Mouse (Mus musculus) MEL (cell line): ENCODE measurements at regions not wholly inside any gene's neighbourhood (a gene's known extent, or its start where the extent isn't known, plus 50 kb on each side); places are given as distances from the start of the nearest gene placed in this dataset.

Experiments used
- DNase-seq: peaks from one replicate; pipeline ENCODE4 v3.0.0; 2011; ENCODE audit warnings: low read depth, low spot score
- H3K27ac ChIP-seq: 2 replicates; pipeline ENCODE4 v1.5.1; 2012; ENCODE audit warnings: low read depth, mild to moderate bottlenecking, control low read depth, low read length, moderate library complexity; ENCODE audit not compliant: control insufficient read depth
- H3K27me3 ChIP-seq, 2 experiments: fragments of 150-350 bp in 1 of 2; sonication (generic) in 1 of 2; 2 replicates each; pipeline ENCODE4 v1.6.1; 2012; ENCODE audit warnings: low read length in 2 of 2, mild to moderate bottlenecking in 2 of 2, improper control_type of control experiment in 1 of 2, moderate library complexity in 1 of 2; ENCODE audit not compliant: insufficient read depth in 2 of 2, control insufficient read depth in 1 of 2
- H3K36me3 ChIP-seq, 2 experiments: 2 replicates each; pipeline ENCODE4 v1.6.1; 2012 to 2014; ENCODE audit warnings: low read length in 2 of 2, improper control_type of control experiment in 1 of 2, inconsistent platforms in 1 of 2, mild to moderate bottlenecking in 1 of 2; ENCODE audit not compliant: insufficient read depth in 2 of 2, control insufficient read depth in 1 of 2
- H3K4me1 ChIP-seq, 2 experiments: fragments of 150-350 bp in 1 of 2; sonication (generic) in 1 of 2; 2 replicates each; pipeline ENCODE4 v1.6.1; 2012; ENCODE audit warnings: low read length in 2 of 2, improper control_type of control experiment in 1 of 2, mild to moderate bottlenecking in 1 of 2; ENCODE audit not compliant: insufficient read depth in 2 of 2, control insufficient read depth in 1 of 2
- H3K4me3 ChIP-seq, 2 experiments: fragments of 150-350 bp in 1 of 2; sonication (generic) in 1 of 2; 2 replicates each; pipeline ENCODE4 v1.5.1; 2012; ENCODE audit warnings: low read depth in 2 of 2, low read length in 2 of 2, mild to moderate bottlenecking in 2 of 2, moderate library complexity in 2 of 2, control low read depth in 1 of 2, improper control_type of control experiment in 1 of 2; ENCODE audit not compliant: control insufficient read depth in 1 of 2, insufficient read depth in 1 of 2
- H3K79me2 ChIP-seq: 2 replicates; pipeline ENCODE4 v1.6.1; 2012; ENCODE audit warnings: mild to moderate bottlenecking, low read length, moderate library complexity; ENCODE audit not compliant: control insufficient read depth, poor library complexity, insufficient read depth
- H3K9ac ChIP-seq: 2 replicates; pipeline ENCODE4 v1.6.1; 2012; ENCODE audit warnings: low read depth, mild to moderate bottlenecking, control low read depth, low read length, moderate library complexity; ENCODE audit not compliant: control insufficient read depth, poor library complexity, severe bottlenecking
- H3K9me3 ChIP-seq: fragments of 150-350 bp; sonication (generic); replicated peaks from 2 replicates; pipeline ENCODE4 v1.6.1; 2012; ENCODE audit warnings: mild to moderate bottlenecking, low read length, improper control_type of control experiment, moderate library complexity; ENCODE audit not compliant: insufficient read depth
- CHD1 ChIP-seq: IDR thresholded peaks from 2 replicates; pipeline ENCODE4 v1.6.1; 2012; ENCODE audit warnings: low read depth, mild to moderate bottlenecking, inconsistent platforms, low read length, improper control_type of control experiment
- CTCF ChIP-seq, 3 experiments: IDR thresholded peaks in 2 of 3; conservative IDR thresholded peaks in 1 of 3; 2 replicates each; pipeline ENCODE4 v1.5.1; 2011 to 2012; ENCODE audit warnings: low read length in 3 of 3, low read depth in 2 of 3, mild to moderate bottlenecking in 2 of 3, improper control_type of control experiment in 1 of 3, inconsistent platforms in 1 of 3, mixed read lengths in 1 of 3, moderate library complexity in 1 of 3; ENCODE audit not compliant: control insufficient read depth in 1 of 3, insufficient read depth in 1 of 3, poor library complexity in 1 of 3, severe bottlenecking in 1 of 3
- E2F4 ChIP-seq: IDR thresholded peaks from 2 replicates; pipeline ENCODE4 v1.6.1; 2011; ENCODE audit warnings: low read depth, low read length, improper control_type of control experiment, borderline replicate concordance
- GATA1 ChIP-seq: IDR thresholded peaks from 2 replicates; pipeline ENCODE4 v1.6.1; 2011; ENCODE audit warnings: low read depth, low read length, improper control_type of control experiment
- HCFC1 ChIP-seq: IDR thresholded peaks from 2 replicates; pipeline ENCODE4 v1.6.1; 2012; ENCODE audit warnings: low read depth, mild to moderate bottlenecking, inconsistent platforms, low read length, improper control_type of control experiment, moderate library complexity
- KAT2A ChIP-seq: conservative IDR thresholded peaks from 2 replicates; pipeline ENCODE4 v1.6.1; 2012; ENCODE audit warnings: low read depth, low read length, improper control_type of control experiment, inconsistent platforms
- MAX ChIP-seq: IDR thresholded peaks from 2 replicates; pipeline ENCODE4 v1.6.1; 2011; ENCODE audit warnings: low read length, improper control_type of control experiment
- MAZ ChIP-seq: IDR thresholded peaks from 2 replicates; pipeline ENCODE4 v1.6.1; 2012; ENCODE audit warnings: low read depth, mild to moderate bottlenecking, inconsistent platforms, low read length, improper control_type of control experiment
- MEF2A ChIP-seq: IDR thresholded peaks from 2 replicates; pipeline ENCODE4 v1.6.1; 2014; ENCODE audit warnings: low read depth, mild to moderate bottlenecking, inconsistent platforms, low read length, improper control_type of control experiment; ENCODE audit not compliant: poor library complexity, insufficient replicate concordance, severe bottlenecking; ENCODE audit errors: extremely low read depth
- POLR2A ChIP-seq, 2 experiments: IDR thresholded peaks; 2 replicates each; pipeline ENCODE4 v1.6.1; 2011 to 2012; ENCODE audit warnings: low read length in 2 of 2, mild to moderate bottlenecking in 2 of 2, control low read depth in 1 of 2, improper control_type of control experiment in 1 of 2, low read depth in 1 of 2, moderate library complexity in 1 of 2; ENCODE audit not compliant: control insufficient read depth in 1 of 2, insufficient read depth in 1 of 2, poor library complexity in 1 of 2
- RAD21 ChIP-seq: IDR thresholded peaks from 2 replicates; pipeline ENCODE4 v1.6.1; 2011; ENCODE audit warnings: mild to moderate bottlenecking, low read depth, low read length, improper control_type of control experiment
- RCOR1 ChIP-seq: IDR thresholded peaks from 2 replicates; pipeline ENCODE4 v1.6.1; 2012; ENCODE audit warnings: low read depth, mild to moderate bottlenecking, inconsistent platforms, low read length, improper control_type of control experiment
- SIN3A ChIP-seq: IDR thresholded peaks from 2 replicates; pipeline ENCODE4 v1.6.1; 2012; ENCODE audit warnings: low read length, improper control_type of control experiment, inconsistent platforms
- SMC3 ChIP-seq: IDR thresholded peaks from 2 replicates; pipeline ENCODE4 v1.6.1; 2011; ENCODE audit warnings: low read depth, low read length, improper control_type of control experiment
- TBP ChIP-seq: IDR thresholded peaks from 2 replicates; pipeline ENCODE4 v1.8.0; 2011; ENCODE audit warnings: low read depth, low read length, improper control_type of control experiment
- USF1 ChIP-seq: IDR thresholded peaks from 2 replicates; pipeline ENCODE4 v1.6.1; 2014; ENCODE audit warnings: low read depth, mild to moderate bottlenecking, inconsistent platforms, low read length, improper control_type of control experiment, moderate library complexity
- USF2 ChIP-seq, 2 experiments: IDR thresholded peaks; 2 replicates each; pipeline ENCODE4 v1.6.1; 2011 to 2012; ENCODE audit warnings: improper control_type of control experiment in 2 of 2, low read length in 2 of 2, borderline replicate concordance in 1 of 2, inconsistent platforms in 1 of 2, low read depth in 1 of 2, mild to moderate bottlenecking in 1 of 2; ENCODE audit not compliant: insufficient read depth in 1 of 2
- ZKSCAN1 ChIP-seq: IDR thresholded peaks from 2 replicates; pipeline ENCODE4 v1.6.1; 2012; ENCODE audit warnings: low read depth, mild to moderate bottlenecking, inconsistent platforms, low read length, improper control_type of control experiment, moderate library complexity
- ZMIZ1 ChIP-seq: IDR thresholded peaks from 2 replicates; pipeline ENCODE4 v1.6.1; 2012; ENCODE audit warnings: low read depth, mild to moderate bottlenecking, inconsistent platforms, low read length, improper control_type of control experiment, moderate library complexity

- no peaks in the 10 kb centered on the region for H3K4me1 ChIP-seq
Observed at GRCm38 (mm10) chr7:116857744-116858143, 353.6 kb downstream of the Nucb2 start.

GRCm38 (mm10) chr7:116882268-116882964 lies 378.2 kb downstream of the Nucb2 start:
- Histone ChIP-seq H3K4me1 (no peaks in the 10 kb centered on the region), H3K27ac (no peak overlapping the region), H3K27me3 (no peaks in the 10 kb centered on the region), H3K9ac (no peak overlapping the region), H3K36me3 (no peaks in the 10 kb centered on the region), H3K79me2 (no peaks in the 10 kb centered on the region), H3K9me3 (no peaks in the 10 kb centered on the region), H3K4me3 (no peak overlapping the region)
- DNase-seq: no peak
- TF ChIP-seq GATA1 (no peak), MAX (no peak), ZKSCAN1 (no peak), RCOR1 (no peak), USF2 (IDR thresholded peaks at IDR 0.05; ENCODE audit: borderline replicate concordance in 1 of 2, insufficient read depth in 1 of 2, low read depth in 1 of 2, low read length in 2 of 2) (no peak), POLR2A (IDR thresholded peaks at IDR 0.05; ENCODE audit: control insufficient read depth in 1 of 2, insufficient read depth in 1 of 2, low read depth in 1 of 2, low read length in 2 of 2, poor library complexity in 1 of 2) (no peak), KAT2A (no peak), SIN3A (no peak), MAZ (no peak), ZMIZ1 (no peak), SMC3 (no peak), CHD1 (no peak), RAD21 (no peak)

More at GRCm38 (mm10) chr7:116857744-116858143, 353.6 kb downstream of the Nucb2 start:
- Histone ChIP-seq H3K9me3 (no peaks in the 10 kb centered on the region), H3K79me2 (no peaks in the 10 kb centered on the region), H3K27ac (no peak overlapping the region), H3K27me3 (no peaks in the 10 kb centered on the region; a peak in 1 of 4 replicates), H3K9ac (no peak overlapping the region), H3K36me3 (no peaks in the 10 kb centered on the region), H3K4me3 (no peak overlapping the region)
- no peak for TF ChIP-seq CTCF (IDR thresholded peaks at IDR 0.05 in 2 of 3, conservative IDR thresholded peaks at IDR 0.05 in 1 of 3; ENCODE audit: control insufficient read depth in 1 of 3, insufficient read depth in 1 of 3, low read depth in 2 of 3, low read length in 3 of 3, poor library complexity in 1 of 3, severe bottlenecking in 1 of 3)
- no peak for TF ChIP-seq E2F4
- TF ChIP-seq HCFC1: no peak
- TF ChIP-seq MEF2A: no peak
- no peak for TF ChIP-seq POLR2A (IDR thresholded peaks at IDR 0.05; ENCODE audit: control insufficient read depth in 1 of 2, insufficient read depth in 1 of 2, low read depth in 1 of 2, low read length in 2 of 2, poor library complexity in 1 of 2)
- TF ChIP-seq SIN3A: no peak
- no peak for TF ChIP-seq MAZ
- TF ChIP-seq TBP: no peak
- no peak for TF ChIP-seq USF1
- DNase-seq: no peak
